In genomic region chr9:107299783-107300182, GRCm38 (mm10) we compare ENCODE assay signal across 20 mouse cellular contexts. TPM values are rescaled to one million over a fixed set of nuclear protein-coding genes. Genes with fewer than 3 reads are reported as not detected.
DNase-seq lines count a peak whose midpoint lies in the region; ATAC-seq and TF ChIP-seq lines count a peak whose summit lies in the region.
"Had no signal": no experiment of that assay in that cellular context is flagged by ENCODE, and none has a peak within 500 bp of the region (broad histone marks: within the 10 kb centered on the region; RNA-seq: fewer than 3 reads in every experiment).

No protein-coding gene starts in this region.

- no peak for ATAC-seq in heart, embryonic 15.5 days (replicated peaks; ENCODE audit: insufficient number of reproducible peaks, insufficient read depth, low FRiP score, low read depth)
- no peak for ATAC-seq in heart, embryonic 12.5 days (ENCODE audit: insufficient number of reproducible peaks, low FRiP score)
- ATAC-seq in liver, embryonic 14.5 days (ENCODE audit: insufficient read depth), result no peak
- no peak for ATAC-seq in forebrain, embryonic 11.5 days (replicated peaks; ENCODE audit: low FRiP score)
- ATAC-seq: forebrain, embryonic 14.5 days had no signal

- no peaks in the 10 kb centered on the region for H3K27me3 ChIP-seq in heart, embryonic 15.5 days
- H3K27me3 ChIP-seq in heart, embryonic 12.5 days (replicated peaks), result no peaks in the 10 kb centered on the region
- no peaks in the 10 kb centered on the region for H3K27me3 ChIP-seq in liver, embryonic 14.5 days (ENCODE audit: control insufficient read depth, insufficient read depth, low read length)
- peaks cover 21% of the 10 kb centered on the region for H3K27me3 ChIP-seq in embryonic facial prominence, embryonic 10.5 days (replicated peaks; ENCODE audit: low read depth, poor library complexity, severe bottlenecking)
- H3K27me3 ChIP-seq in forebrain, embryonic 11.5 days (ENCODE audit: control insufficient read depth, insufficient read depth, low read length), result peaks cover 2% of the 10 kb centered on the region; the same call in 1 of the 2 replicates

- 81% methylated on average over 7 of the region's 7 CpGs for WGBS in heart, embryonic 15.5 days
- 83% methylated on average over 7 of the region's 7 CpGs for WGBS in heart, embryonic 12.5 days
- whole genome bisulfite sequencing in lung, adult 2 months, result 53% methylated on average over 7 of the region's 7 CpGs
- WGBS in liver, embryonic 14.5 days (ENCODE audit: insufficient replicate concordance), result 82% methylated on average over 7 of the region's 7 CpGs
- WGBS in embryonic facial prominence, embryonic 10.5 days, result 93% methylated on average over 7 of the region's 7 CpGs
- WGBS in forebrain, embryonic 11.5 days, result 95% methylated on average over 7 of the region's 7 CpGs

- no peak for TF ChIP-seq CTCF in lung, adult 2 months (IDR thresholded peaks at IDR 0.05; ENCODE audit: insufficient read depth, low read length)
- TF ChIP-seq CTCF in liver, embryonic 14.5 days (IDR thresholded peaks at IDR 0.05; ENCODE audit: low read depth), result no peak

- TF ChIP-seq POLR2A in lung, adult 2 months (IDR thresholded peaks at IDR 0.05; ENCODE audit: borderline replicate concordance, extremely low read depth, low read depth, low read length), result no peak

- no peak for TF ChIP-seq EP300 in liver, embryonic 14.5 days (IDR thresholded peaks at IDR 0.05; ENCODE audit: low read depth)

- 0 out of 2 replicates have a peak overlapping the region, but pooled peaks have one; percentile 74 for H3K4me3 ChIP-seq in heart, embryonic 15.5 days
- H3K4me3 ChIP-seq in heart, embryonic 12.5 days, result no peak overlapping the region
- H3K4me3 ChIP-seq in lung, adult 2 months (replicated peaks; ENCODE audit: extremely low read depth, low read depth, low read length), result peak overlapping the region; percentile 41
- H3K4me3 ChIP-seq in liver, embryonic 14.5 days (ENCODE audit: insufficient read depth in 1 of 2, low read depth in 2 of 2, low read length in 2 of 2), result no peak overlapping the region
- no peak overlapping the region for H3K4me3 ChIP-seq in embryonic facial prominence, embryonic 10.5 days
- no peak overlapping the region for H3K4me3 ChIP-seq in forebrain, embryonic 11.5 days (ENCODE audit: low read depth, low read length)
- H3K4me3 ChIP-seq: limb, embryonic 12.5 days; midbrain, embryonic 10.5 days had no signal

- no peak overlapping the region for H3K27ac ChIP-seq in heart, embryonic 15.5 days
- no peak overlapping the region for H3K27ac ChIP-seq in heart, embryonic 12.5 days (ENCODE audit: poor library complexity, severe bottlenecking)
- no peak overlapping the region for H3K27ac ChIP-seq in liver, embryonic 14.5 days
- no peak overlapping the region for H3K27ac ChIP-seq in embryonic facial prominence, embryonic 10.5 days (replicated peaks)
- no peak overlapping the region for H3K27ac ChIP-seq in forebrain, embryonic 11.5 days (ENCODE audit: low read depth, low read length)
- H3K27ac ChIP-seq: hindbrain, embryonic 14.5 days; limb, embryonic 12.5 days; midbrain, embryonic 10.5 days had no signal

- intact Hi-C loops in heart, postnatal 10 days (cut with DNase I), result loop anchor here (1.0 to 10.0 kb wide), 2 partner anchors 24 to 475 kb away; partner anchors contain the start of gene Dcaf1

- peak overlapping the region; percentile 80 for H3K4me2 ChIP-seq in heart, embryonic 15.5 days
- no peak overlapping the region for H3K4me2 ChIP-seq in heart, embryonic 12.5 days
- H3K4me2 ChIP-seq in liver, embryonic 14.5 days (ENCODE audit: low read depth), result peak overlapping the region; percentile 84; the same call in 1 of the 2 replicates
- no peak overlapping the region for H3K4me2 ChIP-seq in forebrain, embryonic 11.5 days (ENCODE audit: low read depth, low read length, severe bottlenecking)
- H3K4me2 ChIP-seq: hindbrain, embryonic 14.5 days; limb, embryonic 12.5 days had no signal

- H3K4me1 ChIP-seq in heart, embryonic 15.5 days (replicated peaks), result peaks cover 53% of the 10 kb centered on the region
- H3K4me1 ChIP-seq in heart, embryonic 12.5 days (replicated peaks), result peaks cover 57% of the 10 kb centered on the region
- H3K4me1 ChIP-seq in lung, adult 2 months (ENCODE audit: control insufficient read depth, insufficient read depth, low read length), result peaks cover 35% of the 10 kb centered on the region
- H3K4me1 ChIP-seq in liver, embryonic 14.5 days (replicated peaks; ENCODE audit: control insufficient read depth in 2 of 2, insufficient read depth in 2 of 2, low read length in 1 of 2), result peaks cover 45 to 67% of the 10 kb centered on the region in 2 experiments
- peaks cover 31% of the 10 kb centered on the region for H3K4me1 ChIP-seq in embryonic facial prominence, embryonic 10.5 days
- peaks cover 3% of the 10 kb centered on the region; the same call in 1 of the 2 replicates for H3K4me1 ChIP-seq in forebrain, embryonic 11.5 days (replicated peaks; ENCODE audit: control insufficient read depth, insufficient read depth, low read length)

- no peak overlapping the region for H3K9ac ChIP-seq in heart, embryonic 15.5 days
- no peak overlapping the region for H3K9ac ChIP-seq in heart, embryonic 12.5 days
- no peak overlapping the region for H3K9ac ChIP-seq in liver, embryonic 14.5 days (replicated peaks)
- no peak overlapping the region for H3K9ac ChIP-seq in forebrain, embryonic 11.5 days (ENCODE audit: low read length)
- H3K9ac ChIP-seq: hindbrain, embryonic 14.5 days; limb, embryonic 12.5 days had no signal

- H3K36me3 ChIP-seq in heart, embryonic 15.5 days, result peaks cover 26% of the 10 kb centered on the region
- H3K36me3 ChIP-seq in heart, embryonic 12.5 days, result peaks cover 24% of the 10 kb centered on the region
- peaks cover 15% of the 10 kb centered on the region for H3K36me3 ChIP-seq in liver, embryonic 14.5 days (replicated peaks; ENCODE audit: control insufficient read depth, insufficient read depth, low read depth)
- peaks cover 21% of the 10 kb centered on the region for H3K36me3 ChIP-seq in embryonic facial prominence, embryonic 10.5 days (replicated peaks)
- H3K36me3 ChIP-seq in forebrain, embryonic 11.5 days (ENCODE audit: control insufficient read depth, insufficient read depth, low read length), result no peaks in the 10 kb centered on the region

- H3K9me3 ChIP-seq in heart, embryonic 15.5 days (replicated peaks), result no peaks in the 10 kb centered on the region
- no peaks in the 10 kb centered on the region for H3K9me3 ChIP-seq in heart, embryonic 12.5 days (replicated peaks)
- no peaks in the 10 kb centered on the region for H3K9me3 ChIP-seq in liver, embryonic 14.5 days (ENCODE audit: control insufficient read depth, low read length)
- no peaks in the 10 kb centered on the region for H3K9me3 ChIP-seq in embryonic facial prominence, embryonic 10.5 days
- no peaks in the 10 kb centered on the region for H3K9me3 ChIP-seq in forebrain, embryonic 11.5 days (ENCODE audit: control insufficient read depth, low read length)
- H3K9me3 ChIP-seq: limb, embryonic 12.5 days; midbrain, embryonic 10.5 days had no signal

- no peak for DNase-seq in lung, adult 2 months
- DNase-seq in lung, postnatal 36 days, result no peak
- DNase-seq in heart, postnatal 10 days, result peak; percentile 55 to 75
- DNase-seq in liver, embryonic 14.5 days (ENCODE audit: low read depth in 3 of 3, low spot score in 3 of 3), result no peak
- no peak for DNase-seq in embryonic facial prominence, embryonic 10.5 days (ENCODE audit: low spot score)
- DNase-seq in forebrain, embryonic 11.5 days (ENCODE audit: low spot score), result no peak
- DNase-seq: adrenal gland, adult 8-10 months; cerebellum, adult 11 months; cerebellum, postnatal 36 days; kidney, adult 11 months; kidney, postnatal 36 days; layer of hippocampus, adult 9-11 months; spleen, adult 18-20 months; thymus, postnatal 36 days had no signal

RNA-seq across cellular contexts. Expression of gene Cish, which starts 4.0 kb away (rescaled TPM):
- polyA plus RNA-seq in heart, embryonic 15.5 days (2015; fragmentation: Nextera tagmentation; extraction: Ambion mirVana), result 31.1 and 36.3 TPM in 2 replicates
- 15.6 and 16.4 TPM in 2 replicates for polyA plus RNA-seq in heart, embryonic 12.5 days (2016; fragmentation: Nextera tagmentation; extraction: Ambion mirVana)
- 61.1 and 72.2 TPM in 2 replicates for polyA plus RNA-seq in lung, adult 2 months (2012; rRNA removed)
- total RNA-seq in heart, postnatal 10 days (2021), result 100 to 1,000 TPM; 212 to 269 TPM
- polyA plus RNA-seq in liver, embryonic 14.5 days (2012; rRNA removed), result 2.8 and 3.3 TPM in 2 replicates
- polyA plus RNA-seq in liver, embryonic 14.5 days (2014; fragmentation: Nextera tagmentation; extraction: Ambion mirVana), result 4.9 and 6.0 TPM in 2 replicates
- polyA plus RNA-seq in embryonic facial prominence, embryonic 10.5 days (2016; fragmentation: Nextera tagmentation; extraction: Ambion mirVana), result 6.7 and 7.2 TPM in 2 replicates
- polyA plus RNA-seq in forebrain, embryonic 11.5 days (2014; fragmentation: Nextera tagmentation; extraction: Ambion mirVana), result 6.5 and 7.4 TPM in 2 replicates

RNA-seq across cellular contexts. Expression of gene Mapkapk3, which starts 10.1 kb away (rescaled TPM):
- 6.9 and 12.9 TPM in 2 replicates for polyA plus RNA-seq in heart, embryonic 15.5 days (2015; fragmentation: Nextera tagmentation; extraction: Ambion mirVana)
- polyA plus RNA-seq in heart, embryonic 12.5 days (2016; fragmentation: Nextera tagmentation; extraction: Ambion mirVana), result 7.1 and 7.3 TPM in 2 replicates
- 29.3 and 41.1 TPM in 2 replicates for polyA plus RNA-seq in lung, adult 2 months (2012; rRNA removed)
- 10 to 100 TPM; 22.1 to 23.3 TPM for total RNA-seq in heart, postnatal 10 days (2021)
- 5.1 and 6.2 TPM in 2 replicates for polyA plus RNA-seq in liver, embryonic 14.5 days (2012; rRNA removed)
- polyA plus RNA-seq in liver, embryonic 14.5 days (2014; fragmentation: Nextera tagmentation; extraction: Ambion mirVana), result 7.3 and 8.0 TPM in 2 replicates
- polyA plus RNA-seq in embryonic facial prominence, embryonic 10.5 days (2016; fragmentation: Nextera tagmentation; extraction: Ambion mirVana), result 4.9 and 5.1 TPM in 2 replicates
- polyA plus RNA-seq in forebrain, embryonic 11.5 days (2014; fragmentation: Nextera tagmentation; extraction: Ambion mirVana), result 3.2 and 4.9 TPM in 2 replicates

RNA-seq across cellular contexts. Expression of gene Hemk1, which starts 38.4 kb away (rescaled TPM):
- polyA plus RNA-seq in heart, embryonic 15.5 days (2015; fragmentation: Nextera tagmentation; extraction: Ambion mirVana), result 11.2 and 11.8 TPM in 2 replicates
- polyA plus RNA-seq in heart, embryonic 12.5 days (2016; fragmentation: Nextera tagmentation; extraction: Ambion mirVana), result 11.4 and 13.4 TPM in 2 replicates
- 16.9 and 21.0 TPM in 2 replicates for polyA plus RNA-seq in lung, adult 2 months (2012; rRNA removed)
- 10 to 100 TPM; 16.8 to 17.0 TPM for total RNA-seq in heart, postnatal 10 days (2021)
- polyA plus RNA-seq in liver, embryonic 14.5 days (2012; rRNA removed), result 3.1 and 3.3 TPM in 2 replicates
- 2.2 and 3.5 TPM in 2 replicates for polyA plus RNA-seq in liver, embryonic 14.5 days (2014; fragmentation: Nextera tagmentation; extraction: Ambion mirVana)
- 10.7 and 11.6 TPM in 2 replicates for polyA plus RNA-seq in embryonic facial prominence, embryonic 10.5 days (2016; fragmentation: Nextera tagmentation; extraction: Ambion mirVana)
- 11.2 and 13.8 TPM in 2 replicates for polyA plus RNA-seq in forebrain, embryonic 11.5 days (2014; fragmentation: Nextera tagmentation; extraction: Ambion mirVana)

RNA-seq across cellular contexts. Expression of gene 6430571L13Rik, which starts 40.6 kb away (rescaled TPM):
- 0.90 and 1.1 TPM in 2 replicates for polyA plus RNA-seq in heart, embryonic 15.5 days (2015; fragmentation: Nextera tagmentation; extraction: Ambion mirVana)
- 0.55 and 1.1 TPM in 2 replicates for polyA plus RNA-seq in heart, embryonic 12.5 days (2016; fragmentation: Nextera tagmentation; extraction: Ambion mirVana)
- polyA plus RNA-seq in lung, adult 2 months (2012; rRNA removed), result 0.34 and 1.1 TPM in 2 replicates
- 10 to 100 TPM in 1 of 2 experiments, 1 to 10 TPM in 1; 8.9 to 11.4 TPM for total RNA-seq in heart, postnatal 10 days (2021)
- 0.05 and 0.07 TPM in 2 replicates for polyA plus RNA-seq in liver, embryonic 14.5 days (2012; rRNA removed)
- polyA plus RNA-seq in liver, embryonic 14.5 days (2014; fragmentation: Nextera tagmentation; extraction: Ambion mirVana), result 0.20 TPM in 1 of 2 replicates, not detected in the other
- polyA plus RNA-seq in embryonic facial prominence, embryonic 10.5 days (2016; fragmentation: Nextera tagmentation; extraction: Ambion mirVana), result 0.83 and 0.95 TPM in 2 replicates
- polyA plus RNA-seq in forebrain, embryonic 11.5 days (2014; fragmentation: Nextera tagmentation; extraction: Ambion mirVana), result 1.3 and 1.6 TPM in 2 replicates

Comparison
In these comparisons a context has a peak if more than half of its experiments do, and no peak if none do; other contexts are left out.
1. H3K4me2 ChIP-seq: peak in heart, embryonic 15.5 days (single experiment) and liver, embryonic 14.5 days (single experiment); none in heart, embryonic 12.5 days (single experiment) and forebrain, embryonic 11.5 days (single experiment).
2. H3K4me3 ChIP-seq: peak in heart, embryonic 15.5 days (single experiment) and lung, adult 2 months (single experiment); none in heart, embryonic 12.5 days (single experiment), liver, embryonic 14.5 days (0 of 2), embryonic facial prominence, embryonic 10.5 days (single experiment) and forebrain, embryonic 11.5 days (single experiment).
3. DNase-seq: peak in heart, postnatal 10 days (2 of 2); none in lung, adult 2 months (single experiment), lung, postnatal 36 days (single experiment), liver, embryonic 14.5 days (0 of 3), embryonic facial prominence, embryonic 10.5 days (single experiment) and forebrain, embryonic 11.5 days (single experiment).